Mouse (Mus musculus) CD4-positive, CD25-positive, alpha-beta regulatory T cell, adult 4 months (primary cell): ENCODE measurements around the gene Cyp4a10. TPM values are rescaled to one million over a fixed set of nuclear protein-coding genes. Genes with fewer than 3 reads are reported as not detected.

Experiments
- polyA plus RNA-seq, 2 experiments: library from polyadenylated mRNA; unstranded; fragments of 100-300 nt; shearing (Covaris generic); gene quantifications; one replicate each; pipeline ENCODE4 v1.2.1; 2017

The Cyp4a10 gene
- polyA plus RNA-seq, 2 experiments from 2014 or later = not detected

Other genes starting within 250 kb of the Cyp4a10 start
- not detected for gene Cyp4a12a, start 219.2 kb upstream of the Cyp4a10 start, polyA plus RNA-seq
- gene Cyp4a12b, start 106.6 kb upstream of the Cyp4a10 start, polyA plus RNA-seq = not detected
- gene Cyp4a30b, start 65.7 kb upstream of the Cyp4a10 start, polyA plus RNA-seq = not detected
- gene Cyp4a14, start 22.1 kb upstream of the Cyp4a10 start, polyA plus RNA-seq = not detected
- gene Cyp4a31, start 45.4 kb downstream of the Cyp4a10 start, polyA plus RNA-seq = not detected
- not detected for gene Cyp4a32, start 82.7 kb downstream of the Cyp4a10 start, polyA plus RNA-seq
- gene Cyp4b1, start 129.5 kb downstream of the Cyp4a10 start, polyA plus RNA-seq = not detected
- gene Efcab14, start 219.5 kb downstream of the Cyp4a10 start, polyA plus RNA-seq = 10 to 100 TPM; 42.7 to 43.1 TPM